Mouse (Mus musculus) cerebellum, adult 9-11 months (tissue): ENCODE measurements around the gene Arih2.
"Not testable (repeated sequence)": the region's sequence is repeated elsewhere in the genome, so short reads cannot be mapped to it uniquely, and the experiment has no call there.

Experiments used
- DNase-seq: peaks from one replicate; pipeline ENCODE4 v3.0.0; 2022

Gene Arih2

GRCm38 (mm10) chr9:108649561-108650440, 615 bp upstream of the Arih2 start:
- DNase-seq: peak; percentile 20

GRCm38 (mm10) chr9:108648166-108648565, 1.0 kb downstream of the Arih2 start:
- DNase-seq: no peak

GRCm38 (mm10) chr9:108639825-108640224, 9.4 kb downstream of the Arih2 start:
- DNase-seq: no peak

GRCm38 (mm10) chr9:108635415-108635814, 13.8 kb downstream of the Arih2 start:
- DNase-seq: no peak

GRCm38 (mm10) chr9:108633846-108634245, 15.3 kb downstream of the Arih2 start:
- DNase-seq: no peak

GRCm38 (mm10) chr9:108632375-108632774, 16.8 kb downstream of the Arih2 start:
- DNase-seq: no peak

- no peak for DNase-seq
Measured at GRCm38 (mm10) chr9:108631631-108632256, 17.4 kb downstream of the Arih2 start.

GRCm38 (mm10) chr9:108630683-108631082, 18.5 kb downstream of the Arih2 start:
- DNase-seq: no peak

- no peak for DNase-seq
Measured at GRCm38 (mm10) chr9:108628141-108628540, 21.0 kb downstream of the Arih2 start.

- no peak for DNase-seq
Measured at GRCm38 (mm10) chr9:108626498-108626897, 22.7 kb downstream of the Arih2 start.

- DNase-seq: no peak
Measured at GRCm38 (mm10) chr9:108617301-108617700, 31.9 kb downstream of the Arih2 start.

GRCm38 (mm10) chr9:108611488-108611887, 37.7 kb downstream of the Arih2 start:
- no peak for DNase-seq

- DNase-seq: no peak
Measured at GRCm38 (mm10) chr9:108608889-108609288, 40.3 kb downstream of the Arih2 start.

GRCm38 (mm10) chr9:108607929-108608328, 41.3 kb downstream of the Arih2 start:
- DNase-seq: not testable (repeated sequence)

GRCm38 (mm10) chr9:108601986-108602385, 47.2 kb downstream of the Arih2 start:
- no peak for DNase-seq

- DNase-seq: no peak
Measured at GRCm38 (mm10) chr9:108600011-108600410, 49.2 kb downstream of the Arih2 start.

GRCm38 (mm10) chr9:108599021-108599566, 50.1 kb downstream of the Arih2 start:
- no peak for DNase-seq

GRCm38 (mm10) chr9:108596998-108597764, 52.0 kb downstream of the Arih2 start, which contains the start of gene P4htm:
Gene P4htm (minus strand): TSS chr9:108597667.
- peak; percentile 85 for DNase-seq

GRCm38 (mm10) chr9:108594354-108594753, 54.8 kb downstream of the Arih2 start:
- DNase-seq: no peak

- DNase-seq: peak; percentile 61
Measured at GRCm38 (mm10) chr9:108591462-108591861, 57.7 kb downstream of the Arih2 start.

GRCm38 (mm10) chr9:108589229-108589628, 60.0 kb downstream of the Arih2 start:
- no peak for DNase-seq

GRCm38 (mm10) chr9:108587571-108588180, 61.5 kb downstream of the Arih2 start:
- DNase-seq: peak; percentile 78

- no peak for DNase-seq
Measured at GRCm38 (mm10) chr9:108579344-108579690, 69.9 kb downstream of the Arih2 start.
